Mouse (Mus musculus): ENCODE results near the gene Fbxo34. TPM values are rescaled to one million over a fixed set of nuclear protein-coding genes. Genes with fewer than 3 reads are reported as not detected.

Gene Fbxo34
- total and polyA plus RNA-seq, 3 experiments, result 14.8 to 29.5 TPM; not detected in 1

DNA sequence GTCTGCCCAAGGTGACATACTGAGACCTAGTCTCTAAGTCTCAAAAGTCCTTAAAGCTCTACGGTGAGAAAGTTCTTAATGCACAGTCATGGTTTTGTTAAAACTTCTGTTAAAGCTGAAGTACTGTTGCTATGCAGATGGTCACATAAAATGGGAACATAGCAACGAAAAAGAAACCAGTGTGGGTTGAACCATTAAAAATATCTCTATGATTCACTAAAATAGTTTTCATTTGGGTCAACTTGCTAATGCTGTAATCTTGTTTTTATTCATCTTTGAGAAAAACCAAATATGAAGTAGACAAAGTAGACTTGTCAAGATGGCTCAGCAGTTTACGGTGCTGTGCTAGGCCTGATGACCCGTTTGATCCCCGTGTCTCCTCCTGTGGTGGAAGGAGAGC lies 56.5 kb downstream of the Fbxo34 start:
- H3K79me2 ChIP-seq (ENCODE audit: control insufficient read depth, insufficient read depth, low read length, poor library complexity), result no peaks in the 10 kb centered on the region; the same call in 1 of the 2 replicates
- H3K27ac ChIP-seq (ENCODE audit: control insufficient read depth, low read depth, low read length), result no peak overlapping the region
- H3K4me3 ChIP-seq (ENCODE audit: control insufficient read depth in 1 of 2, insufficient read depth in 1 of 2, low read depth in 2 of 2, low read length in 2 of 2), result no peak overlapping the region
- DNase-seq (ENCODE audit: low read depth, low spot score), result no peak
- H3K36me3 ChIP-seq (ENCODE audit: control insufficient read depth in 1 of 2, insufficient read depth in 2 of 2, low read length in 2 of 2), result peaks cover 4 to 5% of the 10 kb centered on the region in 2 experiments
- H3K9me3 ChIP-seq (replicated peaks; ENCODE audit: insufficient read depth, low read length), result no peaks in the 10 kb centered on the region
- H3K4me1 ChIP-seq (ENCODE audit: control insufficient read depth in 1 of 2, insufficient read depth in 2 of 2, low read length in 2 of 2), result peaks cover 2 to 4% of the 10 kb centered on the region in 2 experiments; a peak in 3 of 4 replicates
- TF ChIP-seq MEF2A (IDR thresholded peaks at IDR 0.05; ENCODE audit: extremely low read depth, insufficient replicate concordance, low read depth, low read length, poor library complexity, severe bottlenecking), result no peak
- no peak overlapping the region for H3K9ac ChIP-seq (ENCODE audit: control insufficient read depth, low read depth, low read length, poor library complexity, severe bottlenecking)
- no peaks in the 10 kb centered on the region for H3K27me3 ChIP-seq (ENCODE audit: control insufficient read depth in 1 of 2, insufficient read depth in 2 of 2, low read length in 2 of 2)

DNA sequence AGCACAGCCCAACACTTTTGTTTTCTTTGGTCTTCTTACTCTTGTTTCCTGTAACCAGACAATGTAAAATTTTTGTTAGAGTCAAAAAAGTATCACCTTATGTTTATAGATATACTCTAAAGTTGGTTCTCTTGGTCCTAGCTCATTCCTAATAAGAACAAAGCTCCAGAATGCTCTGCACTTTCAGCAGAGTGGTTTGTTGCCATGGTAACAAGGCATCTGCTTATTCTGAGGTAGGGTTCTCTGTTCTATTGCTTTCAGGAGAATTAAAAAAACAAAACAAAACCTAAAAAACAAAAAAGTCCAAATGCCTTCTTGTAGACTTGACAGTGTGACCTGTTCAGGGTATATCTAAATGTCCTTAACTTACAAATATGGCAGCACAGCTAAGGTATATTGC lies 57.8 kb downstream of the Fbxo34 start:
- Histone ChIP-seq H3K9ac (ENCODE audit: control insufficient read depth, low read depth, low read length, poor library complexity, severe bottlenecking) (no peak overlapping the region), H3K9me3 (replicated peaks; ENCODE audit: insufficient read depth, low read length) (no peaks in the 10 kb centered on the region), H3K27me3 (ENCODE audit: control insufficient read depth in 1 of 2, insufficient read depth in 2 of 2, low read length in 2 of 2) (no peaks in the 10 kb centered on the region), H3K4me3 (ENCODE audit: control insufficient read depth in 1 of 2, insufficient read depth in 1 of 2, low read depth in 2 of 2, low read length in 2 of 2) (no peak overlapping the region), H3K4me1 (ENCODE audit: control insufficient read depth in 1 of 2, insufficient read depth in 2 of 2, low read length in 2 of 2) (peaks cover 3 to 9% of the 10 kb centered on the region in 2 experiments; a peak in 3 of 4 replicates), H3K36me3 (ENCODE audit: control insufficient read depth in 1 of 2, insufficient read depth in 2 of 2, low read length in 2 of 2) (peaks cover 5 to 9% of the 10 kb centered on the region in 2 experiments), H3K27ac (ENCODE audit: control insufficient read depth, low read depth, low read length) (no peak overlapping the region), H3K79me2 (ENCODE audit: control insufficient read depth, insufficient read depth, low read length, poor library complexity) (peaks cover 2% of the 10 kb centered on the region; the same call in 1 of the 2 replicates)
- TF ChIP-seq UBTF (IDR thresholded peaks at IDR 0.05; ENCODE audit: borderline replicate concordance, insufficient read depth, low read depth, low read length) (no peak), ZNF384 (IDR thresholded peaks at IDR 0.05; ENCODE audit: low read depth, low read length) (no peak), CHD1 (IDR thresholded peaks at IDR 0.05; ENCODE audit: low read depth, low read length) (no peak), NELFE (IDR thresholded peaks at IDR 0.05; ENCODE audit: low read depth, low read length) (no peak), RAD21 (IDR thresholded peaks at IDR 0.05; ENCODE audit: low read depth, low read length) (no peak), USF1 (IDR thresholded peaks at IDR 0.05; ENCODE audit: low read depth, low read length) (no peak)
- no peak for DNase-seq (ENCODE audit: low read depth, low spot score)

DNA sequence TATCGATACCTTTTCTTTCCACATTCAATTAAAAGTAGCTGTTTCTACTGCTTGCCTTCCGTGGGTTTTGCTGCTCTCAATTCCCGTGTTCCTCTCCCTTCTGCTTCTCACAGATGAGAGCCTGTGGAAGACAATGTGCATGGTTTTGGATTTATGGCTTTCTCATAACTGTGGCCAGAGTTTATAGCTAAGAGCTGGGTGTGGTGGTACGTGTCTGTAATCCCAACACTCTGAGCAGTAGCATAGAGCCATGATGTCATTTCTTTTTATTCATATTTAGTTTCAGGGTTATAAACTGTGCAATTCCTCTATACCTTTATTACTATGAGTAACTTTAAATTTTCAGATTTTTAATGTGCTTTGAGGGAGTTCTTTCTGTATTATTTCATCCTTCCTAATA lies 60.0 kb downstream of the Fbxo34 start:
- H3K27ac ChIP-seq (ENCODE audit: control insufficient read depth, low read depth, low read length), result no peak overlapping the region
- peaks cover 2% of the 10 kb centered on the region; the same call in 1 of the 2 replicates for H3K79me2 ChIP-seq (ENCODE audit: control insufficient read depth, insufficient read depth, low read length, poor library complexity)
- no peak overlapping the region for H3K9ac ChIP-seq (ENCODE audit: control insufficient read depth, low read depth, low read length, poor library complexity, severe bottlenecking)
- H3K4me3 ChIP-seq (ENCODE audit: control insufficient read depth in 1 of 2, insufficient read depth in 1 of 2, low read depth in 2 of 2, low read length in 2 of 2), result no peak overlapping the region
- H3K36me3 ChIP-seq (ENCODE audit: control insufficient read depth in 1 of 2, insufficient read depth in 2 of 2, low read length in 2 of 2), result peaks cover 0 to 15% of the 10 kb centered on the region in 2 experiments
- peaks cover 3 to 14% of the 10 kb centered on the region in 2 experiments for H3K4me1 ChIP-seq (ENCODE audit: control insufficient read depth in 1 of 2, insufficient read depth in 2 of 2, low read length in 2 of 2)
- no peaks in the 10 kb centered on the region for H3K9me3 ChIP-seq (replicated peaks; ENCODE audit: insufficient read depth, low read length)
- TF ChIP-seq MAFK (IDR thresholded peaks at IDR 0.05; ENCODE audit: borderline replicate concordance, low read depth, low read length) (no peak), NELFE (IDR thresholded peaks at IDR 0.05; ENCODE audit: low read depth, low read length) (no peak), RAD21 (IDR thresholded peaks at IDR 0.05; ENCODE audit: low read depth, low read length) (no peak), ZNF384 (IDR thresholded peaks at IDR 0.05; ENCODE audit: low read depth, low read length) (no peak), MYB (IDR thresholded peaks at IDR 0.05; ENCODE audit: low read depth, low read length) (no peak), ZMIZ1 (IDR thresholded peaks at IDR 0.05; ENCODE audit: low read depth, low read length) (no peak), USF1 (IDR thresholded peaks at IDR 0.05; ENCODE audit: low read depth, low read length) (no peak), NRF1 (IDR thresholded peaks at IDR 0.05; ENCODE audit: insufficient read depth, low read depth, low read length, poor library complexity, severe bottlenecking) (no peak), GABPA (IDR thresholded peaks at IDR 0.05; ENCODE audit: low read depth, low read length) (no peak), GATA1 (IDR thresholded peaks at IDR 0.05; ENCODE audit: low read depth, low read length) (no peak), ETS1 (IDR thresholded peaks at IDR 0.05; ENCODE audit: low read depth, low read length) (no peak), CTCF (IDR thresholded peaks at IDR 0.05 in 2 of 3, conservative IDR thresholded peaks at IDR 0.05 in 1 of 3; ENCODE audit: control insufficient read depth in 1 of 3, insufficient read depth in 1 of 3, low read depth in 2 of 3, low read length in 3 of 3, poor library complexity in 1 of 3, severe bottlenecking in 1 of 3) (no peak), BHLHE40 (IDR thresholded peaks at IDR 0.05; ENCODE audit: borderline replicate concordance, low read depth, low read length) (no peak)
- H3K27me3 ChIP-seq (ENCODE audit: control insufficient read depth in 1 of 2, insufficient read depth in 2 of 2, low read length in 2 of 2), result no peaks in the 10 kb centered on the region
- no peak for DNase-seq (ENCODE audit: low read depth, low spot score)

All from MEL (cell line).